In genomic region chr10:111845946-111846345, GRCm38 (mm10) we compare ENCODE assay signal across 17 mouse cellular contexts.
"Had no signal": no experiment of that assay in that cellular context is flagged by ENCODE, and none has a peak within 500 bp of the region (broad histone marks: within the 10 kb centered on the region; RNA-seq: fewer than 3 reads in every experiment).

No protein-coding gene starts in this region.

- H3K27me3 ChIP-seq: neural tube, embryonic 12.5 days; neural tube, embryonic 13.5 days; neural tube, embryonic 15.5 days; stomach, embryonic 15.5 days had no signal

- H3K4me1 ChIP-seq: stomach, embryonic 15.5 days had no signal

- H3K4me3 ChIP-seq: neural tube, embryonic 12.5 days; neural tube, embryonic 13.5 days; neural tube, embryonic 15.5 days; stomach, embryonic 15.5 days had no signal

- H3K4me2 ChIP-seq: neural tube, embryonic 12.5 days; neural tube, embryonic 13.5 days; neural tube, embryonic 15.5 days; stomach, embryonic 15.5 days had no signal

- H3K9ac ChIP-seq: neural tube, embryonic 12.5 days; neural tube, embryonic 13.5 days; neural tube, embryonic 15.5 days; stomach, embryonic 15.5 days had no signal

- H3K27ac ChIP-seq: neural tube, embryonic 12.5 days; neural tube, embryonic 13.5 days; neural tube, embryonic 15.5 days; stomach, embryonic 15.5 days; stomach, postnatal 0 days had no signal

- H3K36me3 ChIP-seq: neural tube, embryonic 12.5 days; neural tube, embryonic 13.5 days; neural tube, embryonic 15.5 days; stomach, embryonic 15.5 days had no signal

- H3K9me3 ChIP-seq: neural tube, embryonic 12.5 days; neural tube, embryonic 13.5 days; neural tube, embryonic 15.5 days; stomach, embryonic 15.5 days had no signal

- DNase-seq: retina, postnatal 1 day; right cerebral cortex, adult 18-20 months; right cerebral cortex, postnatal 14 days; right cerebral cortex, postnatal 25 days; right cerebral cortex, postnatal 4 days; spleen, adult 18-20 months; thymus, adult 18-20 months; thymus, adult 2 months; thymus, postnatal 14 days; thymus, postnatal 25 days; thymus, postnatal 36 days; thymus, postnatal 4 days had no signal
